Mouse (Mus musculus) liver, postnatal 0 days (tissue): ENCODE measurements around the gene Sfta2. TPM values are rescaled to one million over a fixed set of nuclear protein-coding genes. Genes with fewer than 3 reads are reported as not detected.

Experiments used
- ATAC-seq: fragments of 200-750 bp; cut with Nextera tagmentation; 2 replicates; pipeline ENCODE4 v1.8.0; 2017; ENCODE audit warnings: mild to moderate bottlenecking, moderate library complexity
- DNase-seq: peaks from one replicate; pipeline ENCODE4 v3.0.0-alpha.2; 2016
- H3K27ac ChIP-seq: fragments of 300-500 bp; sonication (generic); 2 replicates; pipeline ENCODE4 v1.5.1; 2014; ENCODE audit warnings: antibody characterized with exemption, moderate library complexity, mild to moderate bottlenecking, low read depth
- H3K27me3 ChIP-seq: fragments of 300-500 bp; sonication (generic); 2 replicates; pipeline ENCODE4 v1.6.1; 2014; ENCODE audit warnings: low read length, control low read depth, mixed read lengths; ENCODE audit not compliant: insufficient read depth
- H3K36me3 ChIP-seq: fragments of 300-500 bp; sonication (generic); replicated peaks from 2 replicates; pipeline ENCODE4 v1.6.1; 2014; ENCODE audit warnings: mild to moderate bottlenecking, control low read depth, low read length, moderate library complexity, mixed read lengths; ENCODE audit not compliant: insufficient read depth
- H3K4me1 ChIP-seq: fragments of 300-500 bp; sonication (generic); 2 replicates; pipeline ENCODE4 v1.6.1; 2014; ENCODE audit warnings: antibody characterized with exemption, mild to moderate bottlenecking, control low read depth; ENCODE audit not compliant: insufficient read depth
- H3K4me2 ChIP-seq: fragments of 300-500 bp; sonication (generic); 2 replicates; pipeline ENCODE4 v1.6.1; 2014; ENCODE audit warnings: low read depth, mild to moderate bottlenecking, low read length, moderate library complexity, mixed read lengths
- H3K4me3 ChIP-seq: fragments of 300-500 bp; sonication (generic); 2 replicates; pipeline ENCODE4 v1.5.1; 2014; ENCODE audit warnings: low read depth, low read length
- H3K9ac ChIP-seq: fragments of 300-500 bp; sonication (generic); replicated peaks from 2 replicates; pipeline ENCODE4 v1.6.1; 2014; ENCODE audit warnings: mild to moderate bottlenecking, moderate library complexity
- H3K9me3 ChIP-seq: fragments of 300-500 bp; sonication (generic); 2 replicates; pipeline ENCODE4 v1.6.1; 2016; ENCODE audit warnings: mild to moderate bottlenecking, control low read depth, low read length, mixed read lengths
- CTCF ChIP-seq: sonication (generic); IDR thresholded peaks from 2 replicates; pipeline ENCODE4 v1.5.1; 2016; ENCODE audit warnings: antibody characterized with exemption, low read depth
- EP300 ChIP-seq: IDR thresholded peaks from 2 replicates; pipeline ENCODE4 v1.6.1; 2016; ENCODE audit warnings: antibody characterized with exemption, low read depth, mild to moderate bottlenecking
- WGBS: fragments of 180-500 bp; shearing (Covaris S2); extraction: QIAGEN DNeasy Blood & Tissue Kit; methylation state at CpG from one replicate; pipeline ENCODE4 v1.1.7; 2014; ENCODE audit not compliant: insufficient replicate concordance; 5-methylcytosine and 5-hydroxymethylcytosine counted together
- polyA plus RNA-seq: library from polyadenylated mRNA; unstranded; fragments of >200 nt; fragmentation: Nextera tagmentation; extraction: Ambion mirVana; gene quantifications from 2 replicates; pipeline ENCODE4 v1.2.1, GENCODE M21; 2015

Sfta2 gene
- polyA plus RNA-seq, 1 experiment from 2014 or later: not detected

DNA sequence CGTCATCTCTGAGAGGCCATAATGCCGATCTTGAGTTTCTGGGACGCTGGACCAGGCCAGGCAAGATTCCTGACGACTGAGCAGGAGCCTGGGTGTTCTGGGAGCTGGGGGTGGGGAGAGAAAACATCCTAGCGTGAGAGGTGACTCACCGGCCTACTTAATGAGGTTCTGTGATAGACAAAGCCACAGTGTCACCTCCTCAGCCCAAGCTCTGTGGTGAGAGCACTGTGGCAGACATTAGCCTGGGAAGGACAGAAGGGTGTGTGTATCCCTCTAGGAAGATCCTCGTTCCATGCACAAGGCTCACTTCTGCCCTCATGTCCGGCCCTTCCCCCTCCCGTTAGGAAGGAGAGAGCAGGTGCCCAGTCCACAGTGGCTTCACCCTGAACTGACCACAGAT is 44.0 kb upstream of the Sfta2 start:
- H3K4me2 ChIP-seq: no peak overlapping the region
- H3K4me3 ChIP-seq: no peak overlapping the region
- no peak; the same call in 1 of the 2 replicates for ATAC-seq
- no peak overlapping the region for H3K9ac ChIP-seq
- no peaks in the 10 kb centered on the region for H3K4me1 ChIP-seq
- H3K27ac ChIP-seq: no peak overlapping the region
- no peaks in the 10 kb centered on the region for H3K27me3 ChIP-seq
- H3K9me3 ChIP-seq: no peaks in the 10 kb centered on the region
- no peaks in the 10 kb centered on the region for H3K36me3 ChIP-seq
- DNase-seq: no peak
- 66% methylated on average over 9 of the region's 9 CpGs for WGBS
- TF ChIP-seq CTCF (no peak), EP300 (no peak)

DNA sequence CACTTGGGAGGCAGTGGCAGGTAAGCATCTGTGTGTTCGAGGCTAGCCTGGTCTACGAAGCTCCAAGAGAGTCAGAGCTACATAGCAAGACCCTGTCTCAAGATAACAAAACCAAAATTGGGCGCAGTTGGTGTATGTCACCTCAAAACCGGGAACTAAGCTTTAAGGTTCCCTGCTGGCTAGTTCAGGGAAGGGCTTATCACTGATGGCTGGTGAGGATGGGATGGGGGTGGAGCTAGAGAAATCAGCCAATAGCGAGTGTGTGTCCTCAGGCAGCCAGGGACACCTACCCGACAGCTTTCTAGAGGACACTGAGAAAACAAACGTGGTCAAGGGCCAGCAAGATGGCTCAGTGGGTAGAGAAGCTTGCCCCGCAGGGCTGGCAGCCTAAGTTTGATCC is 43.1 kb upstream of the Sfta2 start:
- Histone ChIP-seq H3K4me1 (no peaks in the 10 kb centered on the region), H3K27ac (no peak overlapping the region), H3K9ac (no peak overlapping the region), H3K36me3 (no peaks in the 10 kb centered on the region), H3K4me3 (no peak overlapping the region), H3K4me2 (no peak overlapping the region), H3K27me3 (no peaks in the 10 kb centered on the region), H3K9me3 (no peaks in the 10 kb centered on the region)
- WGBS: 45% methylated on average over 8 of the region's 8 CpGs
- no peak for TF ChIP-seq CTCF
- no peak for TF ChIP-seq EP300
- ATAC-seq: no peak
- no peak for DNase-seq

DNA sequence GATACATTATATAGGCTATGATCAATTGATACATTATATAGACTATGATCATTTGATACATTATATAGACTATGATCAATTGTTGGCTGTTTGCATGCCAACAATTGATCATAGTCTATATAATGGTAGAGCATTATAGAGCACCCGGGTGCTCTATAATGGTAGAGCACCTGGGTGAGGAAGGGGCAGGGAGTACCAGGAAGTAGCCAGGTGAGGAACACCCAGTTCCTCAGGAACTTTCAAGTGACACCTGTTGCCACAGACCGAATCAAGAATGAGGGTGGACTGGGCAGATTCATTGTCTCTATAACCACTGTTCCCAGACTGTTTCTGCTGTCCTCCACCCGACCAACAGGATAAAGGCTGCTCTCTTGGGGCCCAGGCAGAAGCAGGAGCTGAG is 34.2 kb upstream of the Sfta2 start, which contains the start of gene 2300002M23Rik:
Gene 2300002M23Rik (plus strand): TSS at position 301 of the 400 bp plus-strand sequence.
- Histone ChIP-seq H3K27me3 (peaks cover 26% of the 10 kb centered on the region), H3K27ac (no peak within 1 kb of the TSS), H3K4me3 (no peak within 1 kb of the TSS), H3K4me1 (no peaks in the 10 kb centered on the region), H3K4me2 (no peak within 1 kb of the TSS), H3K36me3 (no peaks in the 10 kb centered on the region), H3K9ac (no peak within 1 kb of the TSS), H3K9me3 (no peaks in the 10 kb centered on the region)
- no peak for DNase-seq
- 53% methylated on average over 3 of the region's 3 CpGs for WGBS
- no peak for ATAC-seq
- TF ChIP-seq CTCF (no peak), EP300 (no peak)

DNA sequence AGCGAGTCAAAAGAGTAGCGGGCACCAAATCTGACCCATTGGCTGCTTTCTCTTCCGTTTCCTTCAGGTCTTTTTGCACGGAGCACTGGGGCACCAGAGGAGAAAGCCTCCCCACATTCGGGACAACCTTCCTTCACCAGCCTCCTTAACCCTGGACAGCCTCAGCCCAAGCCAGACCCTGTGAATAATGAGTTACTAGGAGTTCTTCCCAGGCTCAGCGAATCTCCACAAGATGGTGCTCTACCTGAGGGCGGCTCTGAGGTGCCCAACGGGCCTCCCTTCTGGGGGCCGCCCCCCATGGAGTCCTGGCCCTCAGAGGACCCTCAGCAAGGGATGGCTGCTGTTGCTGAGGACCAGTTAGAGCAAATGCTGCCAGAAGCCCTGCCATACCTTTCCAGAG is 33.6 kb upstream of the Sfta2 start:
- Histone ChIP-seq H3K27ac (no peak overlapping the region), H3K36me3 (no peaks in the 10 kb centered on the region), H3K27me3 (peaks cover 26% of the 10 kb centered on the region), H3K9ac (no peak overlapping the region), H3K4me2 (no peak overlapping the region), H3K4me3 (no peak overlapping the region), H3K9me3 (no peaks in the 10 kb centered on the region), H3K4me1 (no peaks in the 10 kb centered on the region)
- ATAC-seq: no peak
- no peak for DNase-seq
- TF ChIP-seq EP300: no peak
- TF ChIP-seq CTCF: no peak
- 20% methylated on average over 9 of the region's 9 CpGs for WGBS

DNA sequence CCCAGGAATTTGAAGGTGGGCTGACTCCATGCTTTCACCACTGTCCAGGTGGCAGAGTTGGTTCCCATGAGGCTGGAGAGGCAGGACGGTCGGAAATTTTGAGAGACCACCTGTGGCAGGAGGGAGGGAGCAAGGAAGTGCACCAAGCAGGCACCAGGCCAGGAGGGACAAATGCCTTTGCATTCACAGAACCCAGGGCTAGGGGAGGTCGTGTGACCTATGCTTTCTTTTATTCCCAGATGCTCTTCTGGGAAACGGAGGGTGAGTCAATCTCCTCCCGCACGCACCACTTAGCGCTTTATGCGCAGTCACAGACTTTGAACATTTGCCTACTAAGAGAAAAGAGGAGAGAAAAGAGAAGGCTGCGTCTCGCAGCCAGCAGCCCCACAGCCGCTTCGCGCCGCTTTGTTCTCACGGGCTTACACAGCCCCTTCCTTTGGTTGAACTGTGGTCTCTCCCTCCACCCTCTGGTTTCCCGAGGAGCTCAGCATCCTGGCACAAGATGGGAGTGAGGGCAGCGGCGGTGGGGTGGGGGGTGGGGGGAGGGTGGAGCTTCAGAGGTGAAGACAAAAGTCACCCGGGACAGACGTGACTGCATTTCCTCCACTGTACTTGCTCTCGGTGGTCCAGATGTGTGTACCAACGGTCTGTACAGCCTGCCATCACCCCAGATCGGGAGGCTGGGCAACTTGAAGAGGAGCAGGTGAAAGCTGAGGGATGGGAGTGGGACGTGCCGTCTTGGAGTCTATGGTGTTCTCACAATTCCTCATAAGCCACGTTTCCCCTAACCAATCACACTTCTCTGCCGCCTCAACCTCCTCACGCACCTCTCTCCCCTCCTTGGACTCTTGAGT is 32.0 kb upstream of the Sfta2 start:
- Histone ChIP-seq H3K4me1 (no peaks in the 10 kb centered on the region), H3K27me3 (peaks cover 26% of the 10 kb centered on the region), H3K4me2 (0 out of 2 replicates have a peak overlapping the region, but pooled peaks have one; percentile 18), H3K9ac (no peak overlapping the region), H3K4me3 (no peak overlapping the region), H3K36me3 (no peaks in the 10 kb centered on the region), H3K27ac (no peak overlapping the region), H3K9me3 (no peaks in the 10 kb centered on the region)
- TF ChIP-seq EP300: no peak
- no peak for TF ChIP-seq CTCF
- no peak for ATAC-seq
- whole genome bisulfite sequencing: 5% methylated on average over 27 of the region's 28 CpGs
- no peak for DNase-seq

DNA sequence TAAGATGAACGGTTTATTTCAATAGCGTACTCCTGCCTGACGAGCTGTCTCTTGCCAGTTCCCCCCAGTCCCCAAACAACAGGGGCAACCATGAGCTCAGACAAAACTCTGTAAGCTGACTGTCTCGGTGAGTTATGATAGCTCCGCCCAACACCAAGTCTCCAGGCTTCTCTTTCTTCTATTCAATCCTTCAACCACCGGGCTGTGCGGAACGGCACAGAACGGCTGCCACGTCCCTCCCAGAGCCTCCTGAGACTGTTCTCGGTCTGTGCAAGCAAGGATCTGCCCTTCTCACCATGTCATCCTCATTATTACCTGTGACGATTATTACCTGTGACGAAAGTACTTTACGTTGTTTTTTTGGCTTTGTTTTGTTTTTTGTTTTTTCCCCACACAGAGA is 30.5 kb upstream of the Sfta2 start:
- Histone ChIP-seq H3K4me2 (no peak overlapping the region), H3K27me3 (peaks cover 26% of the 10 kb centered on the region), H3K4me1 (no peaks in the 10 kb centered on the region), H3K27ac (no peak overlapping the region), H3K4me3 (no peak overlapping the region), H3K36me3 (no peaks in the 10 kb centered on the region), H3K9me3 (no peaks in the 10 kb centered on the region), H3K9ac (no peak overlapping the region)
- no peak for ATAC-seq
- WGBS: 78% methylated on average over 14 of the region's 14 CpGs
- no peak for TF ChIP-seq EP300
- TF ChIP-seq CTCF: no peak
- no peak for DNase-seq
